Mouse (Mus musculus): ENCODE data around the gene Fpr1. TPM values are rescaled to one million over a fixed set of nuclear protein-coding genes. Genes with fewer than 3 reads are reported as not detected.
"Not testable (repeated sequence)": the region's sequence is repeated elsewhere in the genome, so short reads cannot be mapped to it uniquely, and the experiment has no call there.

Gene Fpr1
- total RNA-seq (2012; rRNA removed) = not detected in 2 replicates

DNA sequence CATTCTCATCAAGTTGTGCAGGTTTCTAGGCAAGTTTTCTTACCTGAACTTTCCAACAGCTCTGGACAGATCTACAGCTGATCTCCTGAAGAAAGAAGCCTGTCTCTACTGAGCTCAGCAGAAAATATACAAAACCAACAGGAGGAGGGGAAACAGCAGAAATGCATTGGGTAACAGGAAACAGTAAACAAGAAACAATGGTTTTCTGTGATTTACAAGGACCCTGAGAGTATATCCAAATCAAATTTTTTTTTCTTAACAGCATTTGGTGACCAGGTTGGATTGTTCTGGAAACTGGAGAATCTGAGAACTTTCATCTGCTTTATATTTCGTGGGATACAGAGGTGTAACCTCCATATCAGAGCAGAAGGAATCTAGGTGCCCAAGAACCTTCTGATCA is at the start of gene Fpr1:
Fpr1 (minus strand) TSS at position 101 of the 400 bp plus-strand sequence.
- H3K4me3 ChIP-seq (ENCODE audit: insufficient read depth in 1 of 2, low read depth in 1 of 2, low read length in 2 of 2, poor library complexity in 1 of 2, severe bottlenecking in 1 of 2) = no peak within 1 kb of the TSS
- H3K9me3 ChIP-seq (ENCODE audit: control insufficient read depth, insufficient read depth, low read depth, low read length) = no peaks in the 10 kb centered on the region
- DNase-seq (ENCODE audit: low read depth, low spot score) = no peak
- no peak within 1 kb of the TSS for H3K27ac ChIP-seq (ENCODE audit: insufficient read depth, low read depth, low read length, poor library complexity, severe bottlenecking)
- no peaks in the 10 kb centered on the region for H3K36me3 ChIP-seq (ENCODE audit: control insufficient read depth, insufficient read depth, low read length, poor library complexity, severe bottlenecking)
- no peaks in the 10 kb centered on the region for H3K4me1 ChIP-seq (ENCODE audit: control insufficient read depth in 2 of 2, insufficient read depth in 2 of 2, low read length in 2 of 2, poor library complexity in 1 of 2)
- TF ChIP-seq CHD2 (IDR thresholded peaks at IDR 0.05; ENCODE audit: low read depth, low read length) (no peak), MAFK (IDR thresholded peaks at IDR 0.05; ENCODE audit: insufficient read depth, low read depth, low read length) (no peak), ZNF384 (IDR thresholded peaks at IDR 0.05; ENCODE audit: low read depth, low read length) (no peak), HCFC1 (IDR thresholded peaks at IDR 0.05; ENCODE audit: borderline replicate concordance, insufficient read depth, low read length) (no peak), ZC3H11A (IDR thresholded peaks at IDR 0.05; ENCODE audit: borderline replicate concordance, low read depth, low read length) (no peak)
- no peak within 1 kb of the TSS for H3K9ac ChIP-seq (ENCODE audit: insufficient read depth, low read depth, low read length, poor library complexity, severe bottlenecking)
- in situ Hi-C loops (cut with MboI; ENCODE audit: low sequenced_read_pairs in 2 of 2, unreplicated experiment in 2 of 2) = loop anchor here in 1 of 2 experiments (10.0 kb wide), 1 partner anchor 109 kb away; no protein-coding TSS in a partner anchor

DNA sequence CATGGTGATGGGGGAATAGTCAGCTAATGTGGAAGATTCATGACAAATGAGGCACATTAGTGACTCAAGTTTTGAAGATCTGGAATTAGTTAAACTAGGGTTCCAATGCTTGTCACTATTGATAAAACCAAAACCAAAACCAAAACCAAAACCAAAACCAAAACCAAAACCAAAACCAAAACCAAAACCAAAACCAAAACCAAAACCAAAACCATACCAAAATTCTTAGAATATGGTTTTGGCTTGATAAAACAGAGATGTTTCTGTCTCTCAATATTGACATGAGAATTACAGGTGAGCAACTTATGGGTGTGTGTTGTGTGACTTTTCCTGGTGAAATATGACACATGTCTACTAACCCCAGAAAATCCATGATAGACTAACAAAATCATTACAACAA is 34.0 kb upstream of the Fpr1 start:
- H3K36me3 ChIP-seq (ENCODE audit: control insufficient read depth, insufficient read depth, low read length, poor library complexity, severe bottlenecking) = no peaks in the 10 kb centered on the region
- H3K9me3 ChIP-seq (ENCODE audit: control insufficient read depth, insufficient read depth, low read depth, low read length) = no peaks in the 10 kb centered on the region
- in situ Hi-C loops (cut with MboI; ENCODE audit: low sequenced_read_pairs in 2 of 2, unreplicated experiment in 2 of 2) = no loop called here
- TF ChIP-seq HCFC1 (IDR thresholded peaks at IDR 0.05; ENCODE audit: borderline replicate concordance, insufficient read depth, low read length) = no peak
- TF ChIP-seq CHD2 (IDR thresholded peaks at IDR 0.05; ENCODE audit: low read depth, low read length) = no peak
- no peak for TF ChIP-seq ZC3H11A (IDR thresholded peaks at IDR 0.05; ENCODE audit: borderline replicate concordance, low read depth, low read length)
- TF ChIP-seq MAFK (IDR thresholded peaks at IDR 0.05; ENCODE audit: insufficient read depth, low read depth, low read length) = no peak
- TF ChIP-seq ZNF384 (IDR thresholded peaks at IDR 0.05; ENCODE audit: low read depth, low read length) = no peak
- no peaks in the 10 kb centered on the region for H3K4me1 ChIP-seq (ENCODE audit: control insufficient read depth in 2 of 2, insufficient read depth in 2 of 2, low read length in 2 of 2, poor library complexity in 1 of 2)
- DNase-seq (ENCODE audit: low read depth, low spot score) = no peak
- no peak overlapping the region for H3K4me3 ChIP-seq (ENCODE audit: insufficient read depth in 1 of 2, low read depth in 1 of 2, low read length in 2 of 2, poor library complexity in 1 of 2, severe bottlenecking in 1 of 2)
- no peak overlapping the region for H3K9ac ChIP-seq (ENCODE audit: insufficient read depth, low read depth, low read length, poor library complexity, severe bottlenecking)
- no peak overlapping the region for H3K27ac ChIP-seq (ENCODE audit: insufficient read depth, low read depth, low read length, poor library complexity, severe bottlenecking)

DNA sequence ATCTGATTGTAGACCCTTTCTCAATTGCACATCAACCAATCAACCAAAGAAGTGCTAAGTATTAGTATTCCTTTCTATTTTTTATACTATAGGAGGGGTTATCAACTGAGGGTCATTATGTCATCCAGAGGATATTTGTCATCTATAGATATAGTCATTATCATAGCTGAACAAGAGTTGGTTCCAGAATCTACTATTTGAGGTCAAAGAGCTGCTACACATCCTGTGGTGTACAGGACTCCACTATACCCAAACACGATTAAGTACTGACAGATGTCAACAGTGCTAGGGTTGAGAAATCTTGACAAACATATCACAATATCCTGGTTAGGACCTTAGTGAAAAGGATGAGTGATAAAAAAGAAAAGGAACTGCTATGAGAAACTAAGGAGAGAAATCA is 33.6 kb upstream of the Fpr1 start:
- no peak overlapping the region for H3K27ac ChIP-seq (ENCODE audit: insufficient read depth, low read depth, low read length, poor library complexity, severe bottlenecking)
- no peaks in the 10 kb centered on the region for H3K9me3 ChIP-seq (ENCODE audit: control insufficient read depth, insufficient read depth, low read depth, low read length)
- DNase-seq (ENCODE audit: low read depth, low spot score) = no peak
- in situ Hi-C loops (cut with MboI; ENCODE audit: low sequenced_read_pairs in 2 of 2, unreplicated experiment in 2 of 2) = no loop called here
- H3K4me3 ChIP-seq (ENCODE audit: insufficient read depth in 1 of 2, low read depth in 1 of 2, low read length in 2 of 2, poor library complexity in 1 of 2, severe bottlenecking in 1 of 2) = no peak overlapping the region
- H3K4me1 ChIP-seq (ENCODE audit: control insufficient read depth in 2 of 2, insufficient read depth in 2 of 2, low read length in 2 of 2, poor library complexity in 1 of 2) = no peaks in the 10 kb centered on the region
- no peaks in the 10 kb centered on the region for H3K36me3 ChIP-seq (ENCODE audit: control insufficient read depth, insufficient read depth, low read length, poor library complexity, severe bottlenecking)
- H3K9ac ChIP-seq (ENCODE audit: insufficient read depth, low read depth, low read length, poor library complexity, severe bottlenecking) = no peak overlapping the region
- no peak for TF ChIP-seq HCFC1 (IDR thresholded peaks at IDR 0.05; ENCODE audit: borderline replicate concordance, insufficient read depth, low read length)
- no peak for TF ChIP-seq CHD2 (IDR thresholded peaks at IDR 0.05; ENCODE audit: low read depth, low read length)
- no peak for TF ChIP-seq ZC3H11A (IDR thresholded peaks at IDR 0.05; ENCODE audit: borderline replicate concordance, low read depth, low read length)
- TF ChIP-seq ZNF384 (IDR thresholded peaks at IDR 0.05; ENCODE audit: low read depth, low read length) = no peak
- TF ChIP-seq MAFK (IDR thresholded peaks at IDR 0.05; ENCODE audit: insufficient read depth, low read depth, low read length) = no peak

DNA sequence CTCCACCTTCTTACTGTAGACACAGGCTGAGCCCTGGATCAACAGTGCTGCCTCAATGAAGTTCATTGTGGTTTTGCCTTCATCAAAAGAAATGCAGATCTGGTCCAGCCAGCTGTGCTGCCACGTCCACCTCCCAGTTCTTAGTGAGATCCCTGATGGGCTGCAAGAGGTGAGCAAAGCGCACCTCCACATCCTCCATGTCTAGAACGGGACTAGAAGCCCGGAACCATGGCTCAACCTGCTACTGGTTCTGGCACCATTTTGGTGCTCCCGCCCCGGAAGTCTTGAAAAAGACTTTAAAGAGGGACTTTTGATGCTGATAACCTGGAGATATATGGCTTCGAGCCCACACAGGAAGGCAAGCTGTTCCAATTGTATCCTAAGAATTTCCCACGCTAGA is 28.9 kb upstream of the Fpr1 start:
- H3K9me3 ChIP-seq (ENCODE audit: control insufficient read depth, insufficient read depth, low read depth, low read length); H3K4me1 ChIP-seq (ENCODE audit: control insufficient read depth in 2 of 2, insufficient read depth in 2 of 2, low read length in 2 of 2, poor library complexity in 1 of 2); H3K4me3 ChIP-seq (ENCODE audit: insufficient read depth in 1 of 2, low read depth in 1 of 2, low read length in 2 of 2, poor library complexity in 1 of 2, severe bottlenecking in 1 of 2); H3K27ac ChIP-seq (ENCODE audit: insufficient read depth, low read depth, low read length, poor library complexity, severe bottlenecking); DNase-seq (ENCODE audit: low read depth, low spot score); in situ Hi-C loops (cut with MboI; ENCODE audit: low sequenced_read_pairs in 2 of 2, unreplicated experiment in 2 of 2); H3K36me3 ChIP-seq (ENCODE audit: control insufficient read depth, insufficient read depth, low read length, poor library complexity, severe bottlenecking); H3K9ac ChIP-seq (ENCODE audit: insufficient read depth, low read depth, low read length, poor library complexity, severe bottlenecking): not testable (repeated sequence)

DNA sequence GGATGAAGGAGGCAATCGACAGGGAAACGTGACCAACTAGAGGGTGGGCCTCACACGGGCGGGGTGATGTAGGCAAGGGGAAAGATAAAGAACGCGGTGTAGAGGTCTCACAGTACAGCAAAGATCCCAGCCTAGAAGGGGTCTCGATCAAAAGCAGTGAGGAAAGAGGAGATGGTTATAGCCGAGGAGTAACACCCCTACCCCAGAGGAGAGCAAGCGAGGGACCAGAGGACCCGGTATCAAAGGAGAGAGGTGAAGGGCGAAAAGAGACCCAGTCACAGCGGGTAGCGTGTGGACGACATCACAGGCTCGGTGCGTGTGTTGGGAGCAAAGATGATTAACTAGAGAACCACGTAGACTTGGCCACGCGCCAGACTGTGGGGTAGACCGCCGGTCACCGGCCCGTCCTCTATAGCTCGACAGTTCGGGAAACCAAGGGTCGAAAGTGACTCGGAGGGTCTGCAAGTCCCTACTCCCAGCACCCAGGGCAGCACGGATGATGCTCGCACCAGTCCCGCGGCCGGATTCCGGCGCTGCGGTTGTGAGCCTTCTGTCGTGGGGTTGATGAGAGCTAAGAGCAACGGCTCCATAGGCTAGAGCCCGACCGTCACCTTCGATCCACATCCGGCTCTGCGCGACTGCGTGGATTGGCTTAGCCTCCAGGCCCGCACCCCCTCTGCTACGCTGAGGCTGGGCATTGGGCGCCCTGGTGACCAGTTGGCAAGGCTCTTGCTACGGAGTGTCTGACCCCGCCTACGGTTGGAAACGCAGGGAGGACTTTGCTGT is 26.1 kb upstream of the Fpr1 start:
- H3K27ac ChIP-seq (ENCODE audit: insufficient read depth, low read depth, low read length, poor library complexity, severe bottlenecking) = no peak overlapping the region
- peak overlapping the region; percentile 32 for H3K9ac ChIP-seq (ENCODE audit: insufficient read depth, low read depth, low read length, poor library complexity, severe bottlenecking)
- H3K36me3 ChIP-seq (ENCODE audit: control insufficient read depth, insufficient read depth, low read length, poor library complexity, severe bottlenecking) = no peaks in the 10 kb centered on the region
- H3K4me3 ChIP-seq (ENCODE audit: insufficient read depth in 1 of 2, low read depth in 1 of 2, low read length in 2 of 2, poor library complexity in 1 of 2, severe bottlenecking in 1 of 2) = peak overlapping the region; percentile 59 to 76
- H3K4me1 ChIP-seq (ENCODE audit: control insufficient read depth in 2 of 2, insufficient read depth in 2 of 2, low read length in 2 of 2, poor library complexity in 1 of 2) = no peaks in the 10 kb centered on the region
- in situ Hi-C loops (cut with MboI; ENCODE audit: low sequenced_read_pairs in 2 of 2, unreplicated experiment in 2 of 2) = no loop called here
- H3K9me3 ChIP-seq (ENCODE audit: control insufficient read depth, insufficient read depth, low read depth, low read length) = no peaks in the 10 kb centered on the region
- TF ChIP-seq MAFK (IDR thresholded peaks at IDR 0.05; ENCODE audit: insufficient read depth, low read depth, low read length) (no peak), ZNF384 (IDR thresholded peaks at IDR 0.05; ENCODE audit: low read depth, low read length) (no peak), HCFC1 (IDR thresholded peaks at IDR 0.05; ENCODE audit: borderline replicate concordance, insufficient read depth, low read length) (no peak), CHD2 (IDR thresholded peaks at IDR 0.05; ENCODE audit: low read depth, low read length) (no peak), ZC3H11A (IDR thresholded peaks at IDR 0.05; ENCODE audit: borderline replicate concordance, low read depth, low read length) (no peak)
- DNase-seq (ENCODE audit: low read depth, low spot score) = peak; percentile 47
